Mouse (Mus musculus) cerebellum, postnatal 14 days (tissue): Measurements from ENCODE around the gene Prox2.
"Not testable (repeated sequence)": the region's sequence is repeated elsewhere in the genome, so short reads cannot be mapped to it uniquely, and the experiment has no call there.

Experiments
- DNase-seq, 2 experiments: peaks; one replicate each; pipeline ENCODE4 v3.0.0; 2021; ENCODE audit warnings: mixed read lengths in 2 of 2

The Prox2 gene

DNA sequence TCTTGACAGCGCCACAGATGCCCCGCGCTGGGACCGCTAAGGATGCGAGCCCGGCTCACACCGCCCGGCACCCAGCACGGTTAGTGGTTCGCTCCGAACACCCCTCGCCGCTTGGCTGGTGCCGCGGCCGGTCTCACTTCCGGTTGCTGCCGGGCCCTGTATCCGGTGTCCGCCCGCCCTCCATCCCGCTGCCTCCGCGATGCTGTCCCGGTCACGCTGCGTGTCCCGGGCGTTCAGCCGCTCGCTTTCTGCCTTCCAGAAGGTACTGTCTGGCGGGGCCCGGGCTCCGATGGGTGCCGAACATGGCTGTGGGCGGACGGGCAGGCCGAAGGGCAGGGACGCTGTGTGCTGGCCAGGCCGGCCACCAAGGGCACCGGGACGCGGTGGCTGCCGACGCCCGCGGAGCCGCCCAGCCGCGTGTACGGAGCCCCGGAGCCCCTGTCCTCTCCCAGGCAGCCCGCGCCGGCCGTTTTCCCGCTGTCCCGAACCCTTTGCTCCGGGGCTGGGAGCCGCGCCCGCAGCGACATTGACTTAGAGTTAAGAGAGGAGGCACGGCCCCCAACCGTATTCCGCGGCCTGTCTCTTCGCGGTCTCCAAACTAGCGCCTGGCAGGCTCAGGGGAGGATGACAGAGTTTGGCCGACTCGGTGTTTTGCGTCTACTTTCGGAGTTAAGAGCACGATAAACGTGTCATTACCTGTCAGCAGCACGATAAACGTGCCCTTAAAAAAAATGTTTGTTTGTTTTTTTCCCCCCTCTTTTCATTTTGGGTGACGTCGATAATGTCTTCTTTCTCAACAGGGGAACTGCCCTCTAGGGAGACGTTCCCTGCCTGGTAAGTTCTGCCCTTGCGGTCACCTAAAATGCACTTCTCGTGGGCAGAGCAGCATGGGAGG lies at the start of gene Prox2, which contains the start of gene Dlst:
Gene Prox2 (minus strand): TSS at position 62 of the 895 bp plus-strand sequence.
Gene Dlst (plus strand): TSS at position 136 of the 895 bp plus-strand sequence.
- peak; percentile 92 to 94 for DNase-seq

DNA sequence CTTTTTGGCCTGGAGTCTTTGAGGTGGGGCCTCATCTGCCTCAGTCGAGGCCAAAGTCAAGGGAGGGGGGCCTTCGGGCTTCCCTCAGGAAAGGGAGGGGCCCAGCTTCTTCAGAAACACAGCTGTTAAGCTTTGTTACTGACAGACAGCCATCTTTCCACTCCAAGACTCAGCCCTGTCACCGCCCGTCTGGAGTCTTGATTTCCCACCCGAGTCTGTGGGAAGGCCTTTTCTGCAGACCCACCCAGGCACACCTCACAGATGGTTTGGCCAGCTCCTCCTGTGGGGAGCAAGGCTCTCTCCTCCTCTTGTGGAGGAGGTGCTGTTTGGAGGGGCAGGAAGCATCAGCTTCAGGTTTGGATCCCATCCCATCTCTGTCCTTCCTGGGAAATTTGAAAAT lies 49.0 kb upstream of the Prox2 start:
- DNase-seq: no peak

GRCm38 (mm10) chr12:85158801-85159200 lies 48.2 kb upstream of the Prox2 start:
- no peak for DNase-seq

- DNase-seq: no peak
Observed at GRCm38 (mm10) chr12:85157797-85158460, 47.4 kb upstream of the Prox2 start.

GRCm38 (mm10) chr12:85156324-85156723 lies 45.8 kb upstream of the Prox2 start:
- no peak for DNase-seq

GRCm38 (mm10) chr12:85153011-85153410 lies 42.5 kb upstream of the Prox2 start:
- DNase-seq: no peak

- DNase-seq: peak; percentile 90
Observed at GRCm38 (mm10) chr12:85151002-85151774, 40.6 kb upstream of the Prox2 start, which contains the start of gene Rps6kl1. Gene Rps6kl1, minus strand, starts transcription at chr12:85151264.

DNA sequence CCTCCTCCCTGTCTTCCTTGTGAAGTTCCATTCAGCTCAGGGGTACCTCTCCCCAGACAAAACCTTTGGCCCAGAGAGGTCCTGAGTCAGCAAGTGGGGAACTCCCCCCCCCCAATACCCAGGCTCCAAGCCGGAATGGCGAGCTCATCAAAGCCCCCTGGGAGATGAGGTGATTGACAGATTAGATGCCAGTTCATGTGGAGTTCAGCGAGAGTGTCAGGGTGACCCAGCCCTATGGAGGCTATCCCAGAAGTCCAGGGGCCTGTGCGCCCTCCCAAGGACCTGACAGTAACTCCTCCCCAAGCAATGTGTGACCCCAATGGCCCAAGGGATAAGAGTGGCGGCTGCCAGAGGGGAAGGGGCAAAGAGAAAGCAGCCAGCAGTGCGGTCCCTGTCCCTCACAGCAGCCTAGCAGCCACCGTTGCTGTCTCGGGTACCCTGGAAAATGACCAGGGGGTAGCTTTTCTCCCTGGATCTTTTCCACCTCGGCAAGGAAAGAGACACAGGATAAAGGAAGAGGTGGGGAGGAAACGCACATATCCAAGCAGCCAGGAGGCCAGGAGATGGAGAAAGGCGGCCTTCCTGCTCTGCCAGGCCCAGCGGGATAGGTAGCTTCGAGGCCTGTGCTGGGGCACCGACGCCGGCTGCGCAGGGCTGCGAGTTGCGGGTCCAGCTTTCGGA lies 39.9 kb upstream of the Prox2 start:
- DNase-seq: no peak

DNA sequence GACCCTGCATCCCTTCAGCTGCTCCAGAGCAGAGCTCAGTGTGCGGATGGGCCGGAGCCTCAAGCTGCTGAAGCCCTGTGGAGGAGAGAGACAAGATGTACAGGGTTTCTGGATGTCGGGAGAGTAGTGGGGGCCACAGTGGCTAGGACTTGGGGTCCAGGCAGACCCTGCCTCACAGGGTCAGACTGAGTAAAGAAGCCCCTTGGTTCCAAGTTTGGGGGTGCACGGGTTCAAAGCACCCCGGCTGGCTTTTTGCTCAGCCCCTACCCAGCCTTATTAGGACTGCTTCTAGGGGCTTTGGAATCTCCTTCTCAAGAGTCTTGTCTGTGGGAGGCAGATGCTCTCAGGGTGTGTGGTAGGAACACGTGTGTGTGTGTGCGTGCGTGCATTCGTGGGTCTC lies 36.3 kb upstream of the Prox2 start:
- DNase-seq: no peak

DNA sequence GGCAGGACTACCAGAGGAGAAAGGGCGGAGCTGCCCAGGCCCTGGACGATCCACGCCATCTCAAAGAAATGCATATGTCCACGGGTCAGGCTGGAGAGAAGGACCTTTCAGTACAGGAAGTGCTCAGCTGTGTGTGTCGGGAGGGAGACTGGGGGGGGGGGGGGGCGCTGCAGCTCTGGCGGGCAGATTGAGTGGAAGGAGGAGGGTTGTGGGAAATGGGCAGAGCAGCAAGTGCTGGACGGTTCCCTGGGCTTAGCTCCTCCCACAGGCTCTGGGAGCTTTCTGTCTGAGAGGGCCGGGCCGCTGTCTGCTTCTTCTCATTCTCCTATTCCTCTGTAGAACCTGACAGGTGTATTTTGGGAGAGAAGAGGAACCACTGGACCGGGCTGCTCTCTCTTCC lies 35.8 kb upstream of the Prox2 start:
- DNase-seq: no peak

GRCm38 (mm10) chr12:85145630-85146029 lies 35.1 kb upstream of the Prox2 start:
- peak; percentile 50 to 59 for DNase-seq

DNA sequence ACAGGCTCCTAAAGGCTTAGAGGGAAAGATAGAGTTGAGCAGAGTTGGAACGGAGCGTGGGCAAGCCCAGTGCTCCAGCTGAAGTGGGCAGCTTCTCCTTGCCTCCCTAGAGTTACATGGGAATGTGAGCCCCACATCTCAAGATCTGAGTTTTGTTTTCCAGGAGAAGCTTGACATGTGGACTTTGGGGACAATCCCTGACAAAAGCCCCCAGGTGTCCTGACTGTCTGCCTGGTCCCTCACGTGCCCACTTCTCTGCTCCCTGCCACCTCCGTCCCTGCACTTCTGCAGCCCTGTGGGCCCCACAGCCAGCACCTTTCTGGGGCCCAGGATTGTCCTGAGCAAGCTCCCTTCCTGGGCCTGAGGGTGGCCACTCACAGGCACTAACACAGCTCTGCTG lies 34.3 kb upstream of the Prox2 start:
- no peak for DNase-seq

GRCm38 (mm10) chr12:85144276-85144675 lies 33.7 kb upstream of the Prox2 start:
- not testable (repeated sequence) for DNase-seq

- peak; percentile 93 to 96 for DNase-seq
Observed at GRCm38 (mm10) chr12:85142803-85143202, 32.2 kb upstream of the Prox2 start.

- DNase-seq: no peak
Observed at GRCm38 (mm10) chr12:85141096-85141495, 30.5 kb upstream of the Prox2 start.

DNA sequence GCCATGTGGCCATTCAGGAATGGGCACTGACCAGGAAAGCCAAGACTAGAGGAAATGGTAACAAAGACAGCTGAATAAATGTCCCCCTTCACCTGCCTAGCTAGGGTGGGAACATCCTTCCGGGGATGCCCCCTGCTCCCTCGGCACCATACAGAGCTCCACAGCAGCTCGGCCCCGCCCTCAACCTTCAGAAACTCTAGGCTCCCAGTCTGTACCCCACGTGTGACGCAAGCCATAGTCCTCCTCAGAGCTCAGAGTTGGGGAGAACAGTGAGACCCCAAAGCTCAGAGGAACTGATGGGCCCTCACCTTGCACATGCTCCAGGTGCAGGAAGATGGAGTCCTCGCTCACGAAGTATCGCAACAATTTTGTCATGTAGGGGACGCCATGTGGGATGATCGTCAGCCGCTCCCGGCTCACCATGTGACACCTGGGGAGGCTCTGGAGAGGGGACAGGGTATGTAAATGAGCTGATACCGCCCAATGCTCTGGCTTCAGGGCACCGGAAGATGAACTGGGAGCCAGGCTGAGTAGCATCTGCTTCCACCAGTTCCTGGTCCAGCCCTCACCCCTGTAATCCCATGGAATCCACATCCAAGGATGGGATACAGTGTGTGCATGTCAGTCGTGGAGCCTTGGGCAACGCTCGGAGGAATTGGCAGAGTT lies 29.6 kb upstream of the Prox2 start:
- DNase-seq: no peak

- DNase-seq: no peak
Observed at GRCm38 (mm10) chr12:85136627-85137026, 26.1 kb upstream of the Prox2 start.

DNA sequence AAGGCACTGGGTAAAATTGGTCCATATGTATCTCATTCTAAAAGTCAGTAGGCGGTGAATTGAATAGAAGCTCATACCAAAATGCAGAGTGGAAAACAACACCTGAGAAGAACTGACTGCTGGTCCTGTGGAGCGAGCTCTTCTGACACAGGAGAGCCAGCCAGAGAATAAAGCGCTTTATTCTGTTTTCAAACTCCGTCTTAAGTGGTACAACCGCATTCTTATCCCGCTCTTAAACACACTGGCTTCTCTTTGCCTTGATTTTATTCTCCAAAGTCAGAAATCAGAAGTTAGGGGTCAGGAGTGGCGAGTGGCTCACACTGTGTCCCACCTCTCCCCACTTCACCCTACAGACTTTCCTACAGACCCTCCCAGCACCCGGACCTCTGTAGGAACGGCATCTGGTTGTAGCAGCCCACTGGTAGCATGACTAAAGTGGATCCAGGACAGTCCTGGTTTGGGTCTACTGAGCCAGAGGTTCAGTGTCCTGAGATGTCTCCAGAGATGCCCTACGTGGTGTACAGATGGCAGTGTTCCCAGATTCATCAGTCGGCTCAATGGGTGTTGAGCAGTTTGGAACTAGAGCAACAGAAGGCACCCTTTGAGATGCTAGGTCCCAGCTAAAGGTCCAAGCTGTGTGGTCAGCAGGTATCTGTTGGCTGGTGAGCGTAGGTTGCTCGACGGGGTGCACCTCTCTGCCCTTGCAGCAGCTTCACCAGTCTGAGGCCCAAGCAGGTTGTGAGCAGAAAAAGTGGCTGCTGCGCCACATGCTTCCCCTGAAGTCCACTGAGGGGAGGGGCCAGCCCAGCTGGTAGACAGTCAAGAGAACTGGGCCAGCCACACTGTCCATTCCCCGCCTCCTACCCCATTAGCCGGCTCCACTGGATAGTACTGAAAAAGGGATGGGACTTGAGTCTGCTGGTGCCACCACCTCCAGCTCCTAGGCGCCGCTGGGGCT lies 25.2 kb upstream of the Prox2 start:
- no peak for DNase-seq

GRCm38 (mm10) chr12:85134043-85134794 lies 23.7 kb upstream of the Prox2 start:
- DNase-seq: no peak

GRCm38 (mm10) chr12:85131361-85131760 lies 20.8 kb upstream of the Prox2 start:
- DNase-seq: no peak
